Mouse (Mus musculus) MEL (cell line): ENCODE measurements around the gene Xylb.

Experiments used
- MAFK ChIP-seq: IDR thresholded peaks from 2 replicates; pipeline ENCODE4 v1.6.1; 2011; ENCODE audit warnings: low read depth, mild to moderate bottlenecking, low read length, improper control_type of control experiment, borderline replicate concordance
- POLR2A ChIP-seq, 2 experiments: IDR thresholded peaks; 2 replicates each; pipeline ENCODE4 v1.6.1; 2011 to 2012; ENCODE audit warnings: low read length in 2 of 2, mild to moderate bottlenecking in 2 of 2, control low read depth in 1 of 2, improper control_type of control experiment in 1 of 2, low read depth in 1 of 2, moderate library complexity in 1 of 2; ENCODE audit not compliant: control insufficient read depth in 1 of 2, insufficient read depth in 1 of 2, poor library complexity in 1 of 2
- UBTF ChIP-seq: IDR thresholded peaks from 2 replicates; pipeline ENCODE4 v1.6.1; 2012; ENCODE audit warnings: low read depth, mild to moderate bottlenecking, inconsistent platforms, low read length, improper control_type of control experiment, moderate library complexity, borderline replicate concordance; ENCODE audit not compliant: insufficient read depth
- USF1 ChIP-seq: IDR thresholded peaks from 2 replicates; pipeline ENCODE4 v1.6.1; 2014; ENCODE audit warnings: low read depth, mild to moderate bottlenecking, inconsistent platforms, low read length, improper control_type of control experiment, moderate library complexity

- no peak for TF ChIP-seq POLR2A (IDR thresholded peaks at IDR 0.05; ENCODE audit: control insufficient read depth in 1 of 2, insufficient read depth in 1 of 2, low read depth in 1 of 2, low read length in 2 of 2, poor library complexity in 1 of 2)
- no peak for TF ChIP-seq USF1
- no peak for TF ChIP-seq UBTF
- no peak for TF ChIP-seq MAFK
Measured at GRCm38 (mm10) chr9:119435855-119436254, 78.7 kb downstream of the Xylb start.
